Mouse (Mus musculus) liver, embryonic 15.5 days (tissue): ENCODE data around the gene Gm10803. TPM values are rescaled to one million over a fixed set of nuclear protein-coding genes. Genes with fewer than 3 reads are reported as not detected.

Experiments
- ATAC-seq: fragments of 200-750 bp; cut with Nextera tagmentation; 2 replicates; pipeline ENCODE4 v1.8.0; 2017; ENCODE audit warnings: moderate number of reproducible peaks, mild to moderate bottlenecking, moderate library complexity; ENCODE audit not compliant: insufficient read depth
- H3K27ac ChIP-seq: fragments of 300-500 bp; sonication (generic); replicated peaks from 2 replicates; pipeline ENCODE4 v1.5.1; 2015; ENCODE audit warnings: mild to moderate bottlenecking, inconsistent platforms
- H3K27me3 ChIP-seq: fragments of 300-500 bp; sonication (generic); 2 replicates; pipeline ENCODE4 v1.6.1; 2015; ENCODE audit warnings: mild to moderate bottlenecking, inconsistent platforms
- H3K36me3 ChIP-seq: fragments of 300-500 bp; sonication (generic); replicated peaks from 2 replicates; pipeline ENCODE4 v1.6.1; 2015; ENCODE audit warnings: moderate library complexity, mild to moderate bottlenecking, inconsistent platforms
- H3K4me1 ChIP-seq: fragments of 300-500 bp; sonication (generic); replicated peaks from 2 replicates; pipeline ENCODE4 v1.6.1; 2015; ENCODE audit warnings: inconsistent platforms
- H3K4me2 ChIP-seq: fragments of 300-500 bp; sonication (generic); 2 replicates; pipeline ENCODE4 v1.6.1; 2015; ENCODE audit warnings: moderate library complexity, mild to moderate bottlenecking, inconsistent platforms
- H3K4me3 ChIP-seq: fragments of 300-500 bp; sonication (generic); replicated peaks from 2 replicates; pipeline ENCODE4 v1.5.1; 2015; ENCODE audit warnings: mild to moderate bottlenecking, inconsistent platforms
- H3K9ac ChIP-seq: fragments of 300-500 bp; sonication (generic); 2 replicates; pipeline ENCODE4 v1.6.1; 2015; ENCODE audit warnings: moderate library complexity, mild to moderate bottlenecking, inconsistent platforms
- H3K9me3 ChIP-seq: fragments of 300-500 bp; sonication (generic); replicated peaks from 2 replicates; pipeline ENCODE4 v1.6.1; 2016; ENCODE audit warnings: inconsistent platforms
- WGBS: fragments of 180-500 bp; shearing (Covaris S2); methylation state at CpG from one replicate; pipeline ENCODE4 v1.1.7; 2015; ENCODE audit warnings: mixed read lengths; ENCODE audit not compliant: insufficient replicate concordance; 5-methylcytosine and 5-hydroxymethylcytosine counted together
- polyA plus RNA-seq: library from polyadenylated mRNA; unstranded; fragments of >200 nt; fragmentation: Nextera tagmentation; extraction: Ambion mirVana; gene quantifications from 2 replicates; pipeline ENCODE4 v1.2.1, GENCODE M21; 2015

Gm10803 gene
- polyA plus RNA-seq, 1 experiment from 2014 or later, result not detected

DNA sequence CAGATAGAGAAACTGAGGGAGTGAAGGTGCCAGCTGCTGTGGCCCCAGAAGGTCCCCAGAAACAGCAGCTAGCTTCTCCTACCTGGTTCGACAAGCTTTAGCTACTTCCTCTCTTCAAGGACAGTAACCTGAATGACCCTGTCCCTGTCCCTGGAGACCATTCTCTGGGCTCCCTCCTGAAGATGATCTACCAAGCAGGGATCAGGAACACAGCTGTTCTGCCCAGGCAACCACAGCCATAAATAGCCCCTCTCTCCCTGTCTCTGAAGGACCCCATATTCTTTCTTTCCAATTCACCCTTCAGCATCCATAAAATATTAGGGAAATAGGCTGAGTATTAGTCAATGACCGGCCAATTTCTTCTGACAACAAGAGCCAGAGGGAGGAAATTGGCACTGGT, 18.6 kb upstream of the Gm10803 start:
- no peak overlapping the region for H3K4me3 ChIP-seq
- H3K9ac ChIP-seq, result no peak overlapping the region
- no peaks in the 10 kb centered on the region for H3K36me3 ChIP-seq
- no peaks in the 10 kb centered on the region for H3K9me3 ChIP-seq
- 73% methylated on average over 2 of the region's 2 CpGs for WGBS
- H3K4me1 ChIP-seq, result no peaks in the 10 kb centered on the region
- ATAC-seq, result no peak
- H3K27ac ChIP-seq, result no peak overlapping the region
- no peaks in the 10 kb centered on the region for H3K27me3 ChIP-seq
- no peak overlapping the region for H3K4me2 ChIP-seq

DNA sequence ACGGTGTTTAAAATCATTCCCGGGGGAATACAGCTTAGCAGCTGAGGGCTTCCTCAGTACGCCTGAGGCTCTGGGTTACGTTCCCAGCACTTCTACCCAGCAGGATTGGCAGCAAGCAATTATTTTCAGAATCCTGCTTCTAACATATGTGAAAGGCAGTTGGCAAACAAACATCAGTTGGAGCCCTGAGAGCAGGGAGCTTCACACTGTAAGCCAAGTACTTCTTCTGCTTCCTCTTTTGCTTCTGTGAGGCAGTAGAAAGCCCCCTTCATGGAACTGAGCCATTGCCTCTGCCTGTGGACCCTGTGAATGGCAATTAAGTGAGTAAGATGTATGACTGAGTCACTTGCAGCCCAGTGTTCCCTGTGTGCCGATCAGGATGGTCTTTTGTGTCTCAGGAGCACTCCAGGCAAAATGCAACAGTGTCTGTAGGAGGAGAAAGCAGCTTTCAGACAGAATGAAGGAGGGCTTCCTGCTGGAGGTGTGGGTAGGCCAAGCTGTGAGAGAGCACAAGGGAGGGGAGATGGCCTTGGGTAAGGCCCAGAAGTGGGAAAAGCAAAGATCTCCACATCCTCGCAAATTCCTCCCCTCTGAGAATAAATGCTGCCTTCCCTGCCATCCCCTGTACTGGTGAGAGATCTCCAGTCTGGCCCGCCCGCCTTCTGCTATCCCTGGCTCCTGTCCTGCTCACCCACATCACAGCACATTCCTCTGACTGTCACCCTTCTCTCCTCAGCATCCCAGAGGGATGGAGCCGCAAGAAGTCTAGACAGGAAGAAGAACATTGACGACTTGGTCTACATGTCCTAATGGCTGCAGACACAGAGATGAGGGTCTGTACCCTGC, 7.5 kb upstream of the Gm10803 start:
- no peaks in the 10 kb centered on the region for H3K4me1 ChIP-seq
- H3K9me3 ChIP-seq, result no peaks in the 10 kb centered on the region
- H3K36me3 ChIP-seq, result no peaks in the 10 kb centered on the region
- 59% methylated on average over 10 of the region's 10 CpGs for WGBS
- no peak overlapping the region for H3K27ac ChIP-seq
- no peak overlapping the region for H3K4me3 ChIP-seq
- H3K27me3 ChIP-seq, result no peaks in the 10 kb centered on the region
- H3K4me2 ChIP-seq, result no peak overlapping the region
- no peak for ATAC-seq
- H3K9ac ChIP-seq, result no peak overlapping the region

- no peaks in the 10 kb centered on the region for H3K9me3 ChIP-seq
- no peak overlapping the region for H3K4me3 ChIP-seq
- 48% methylated on average over 5 of the region's 5 CpGs for WGBS
- no peak overlapping the region for H3K27ac ChIP-seq
- ATAC-seq, result no peak
- H3K36me3 ChIP-seq, result no peaks in the 10 kb centered on the region
- H3K27me3 ChIP-seq, result no peaks in the 10 kb centered on the region
- no peaks in the 10 kb centered on the region for H3K4me1 ChIP-seq
- H3K9ac ChIP-seq, result no peak overlapping the region
- H3K4me2 ChIP-seq, result no peak overlapping the region
Measured at GRCm38 (mm10) chr2:93553905-93554304, 6.5 kb upstream of the Gm10803 start.

- Histone ChIP-seq H3K4me3 (no peak overlapping the region), H3K9ac (no peak overlapping the region), H3K27me3 (no peaks in the 10 kb centered on the region), H3K4me1 (no peaks in the 10 kb centered on the region), H3K36me3 (no peaks in the 10 kb centered on the region), H3K9me3 (no peaks in the 10 kb centered on the region), H3K27ac (no peak overlapping the region), H3K4me2 (no peak overlapping the region)
- ATAC-seq, result no peak
- WGBS, result 50% methylated on average over 6 of the region's 6 CpGs
Measured at GRCm38 (mm10) chr2:93565647-93566046, 5.3 kb downstream of the Gm10803 start.

DNA sequence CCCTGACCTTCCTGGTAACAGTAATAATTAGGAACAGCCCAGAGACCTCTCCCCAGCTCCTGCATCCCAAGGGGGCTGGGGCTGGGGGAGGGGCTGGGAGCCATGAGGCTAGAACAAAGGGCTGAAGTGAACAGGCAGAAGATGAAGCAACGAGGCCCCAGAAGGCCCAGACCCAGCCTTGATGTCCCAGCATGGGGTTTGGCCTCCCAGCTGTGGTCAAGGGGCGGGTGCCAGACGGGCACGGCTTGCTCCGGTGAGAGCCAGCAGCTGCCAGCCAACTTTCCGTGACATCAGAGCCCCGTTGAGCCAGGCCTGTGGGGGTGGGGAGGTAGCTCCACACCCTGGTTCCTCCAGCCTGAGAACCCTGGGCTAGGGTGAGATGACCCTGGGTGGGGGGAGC, 7.3 kb downstream of the Gm10803 start:
- H3K4me1 ChIP-seq, result no peaks in the 10 kb centered on the region
- no peak overlapping the region for H3K27ac ChIP-seq
- no peaks in the 10 kb centered on the region for H3K27me3 ChIP-seq
- H3K9me3 ChIP-seq, result no peaks in the 10 kb centered on the region
- no peak overlapping the region for H3K9ac ChIP-seq
- 51% methylated on average over 7 of the region's 7 CpGs for WGBS
- H3K4me3 ChIP-seq, result no peak overlapping the region
- no peak overlapping the region for H3K4me2 ChIP-seq
- no peaks in the 10 kb centered on the region for H3K36me3 ChIP-seq
- no peak for ATAC-seq

DNA sequence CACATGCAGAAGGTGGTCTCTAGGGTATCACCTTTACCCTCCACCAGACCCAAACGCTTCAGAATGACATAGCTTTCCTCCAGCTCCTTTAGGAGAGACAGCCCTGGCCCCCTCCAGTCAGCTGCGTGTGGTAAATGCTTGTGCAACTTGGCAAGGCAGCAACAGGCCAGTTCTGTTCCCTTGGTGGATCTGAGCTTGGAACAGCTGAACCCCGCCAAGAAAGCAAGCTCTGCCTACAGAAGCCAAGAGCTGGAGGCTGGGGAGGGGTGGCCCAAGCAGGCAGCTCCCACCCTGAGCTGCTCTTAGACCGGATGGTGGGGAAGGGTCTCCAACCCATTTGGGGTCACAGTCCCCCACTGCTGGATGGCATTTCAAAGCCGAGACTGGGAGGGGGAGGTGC, 12.2 kb downstream of the Gm10803 start:
- Histone ChIP-seq H3K4me3 (no peak overlapping the region), H3K27me3 (no peaks in the 10 kb centered on the region), H3K9me3 (no peaks in the 10 kb centered on the region), H3K9ac (no peak overlapping the region), H3K4me1 (no peaks in the 10 kb centered on the region), H3K4me2 (no peak overlapping the region), H3K36me3 (no peaks in the 10 kb centered on the region), H3K27ac (no peak overlapping the region)
- WGBS, result 39% methylated on average over 5 of the region's 5 CpGs
- ATAC-seq, result no peak

GRCm38 (mm10) chr2:93581271-93581670, 20.9 kb downstream of the Gm10803 start:
- WGBS, result 30% methylated on average over 3 of the region's 3 CpGs
- no peaks in the 10 kb centered on the region for H3K9me3 ChIP-seq
- no peaks in the 10 kb centered on the region for H3K36me3 ChIP-seq
- H3K4me1 ChIP-seq, result no peaks in the 10 kb centered on the region
- no peak for ATAC-seq
- H3K27me3 ChIP-seq, result no peaks in the 10 kb centered on the region
- no peak overlapping the region for H3K27ac ChIP-seq
- no peak overlapping the region for H3K9ac ChIP-seq
- no peak overlapping the region for H3K4me2 ChIP-seq
- H3K4me3 ChIP-seq, result no peak overlapping the region

GRCm38 (mm10) chr2:93585821-93586220, 25.5 kb downstream of the Gm10803 start:
- Histone ChIP-seq H3K9ac (no peak overlapping the region), H3K4me1 (no peaks in the 10 kb centered on the region), H3K4me3 (no peak overlapping the region), H3K9me3 (no peaks in the 10 kb centered on the region), H3K36me3 (no peaks in the 10 kb centered on the region), H3K4me2 (no peak overlapping the region), H3K27ac (no peak overlapping the region), H3K27me3 (no peaks in the 10 kb centered on the region)
- WGBS, result 35% methylated on average over 1 of the region's 1 CpGs
- ATAC-seq, result no peak

GRCm38 (mm10) chr2:93587446-93587845, 27.1 kb downstream of the Gm10803 start:
- H3K27me3 ChIP-seq, result no peaks in the 10 kb centered on the region
- H3K9me3 ChIP-seq, result no peaks in the 10 kb centered on the region
- 59% methylated on average over 6 of the region's 6 CpGs for WGBS
- no peak overlapping the region for H3K27ac ChIP-seq
- no peak for ATAC-seq
- no peaks in the 10 kb centered on the region for H3K4me1 ChIP-seq
- H3K4me3 ChIP-seq, result no peak overlapping the region
- no peaks in the 10 kb centered on the region for H3K36me3 ChIP-seq
- no peak overlapping the region for H3K4me2 ChIP-seq
- H3K9ac ChIP-seq, result no peak overlapping the region

GRCm38 (mm10) chr2:93589875-93590274, 29.5 kb downstream of the Gm10803 start:
- Histone ChIP-seq H3K27me3 (no peaks in the 10 kb centered on the region), H3K27ac (no peak overlapping the region), H3K9ac (no peak overlapping the region), H3K9me3 (no peaks in the 10 kb centered on the region), H3K4me1 (no peaks in the 10 kb centered on the region), H3K36me3 (no peaks in the 10 kb centered on the region), H3K4me3 (no peak overlapping the region), H3K4me2 (no peak overlapping the region)
- ATAC-seq, result no peak
- 14% methylated on average over 4 of the region's 4 CpGs for WGBS

DNA sequence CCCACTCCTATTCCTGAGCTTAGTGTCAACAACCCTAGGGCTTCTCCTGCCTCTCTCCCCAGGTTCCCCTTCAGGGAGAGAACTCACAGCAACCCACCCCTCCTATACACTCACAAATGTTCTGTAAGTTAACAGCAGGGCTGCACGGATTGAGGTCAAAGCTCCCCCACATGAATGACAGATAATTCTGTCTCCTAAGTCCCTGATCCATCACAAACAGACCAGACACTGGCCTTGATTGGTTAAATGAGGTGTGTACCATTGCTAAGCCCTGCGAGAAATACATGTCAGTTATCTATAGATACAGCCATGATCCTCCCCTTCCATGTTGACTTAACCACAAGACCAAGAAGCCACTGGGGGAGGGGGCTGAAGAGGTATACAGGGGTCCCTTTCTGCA, 31.3 kb downstream of the Gm10803 start:
- Histone ChIP-seq H3K9me3 (no peaks in the 10 kb centered on the region), H3K4me1 (no peaks in the 10 kb centered on the region), H3K9ac (no peak overlapping the region), H3K27me3 (no peaks in the 10 kb centered on the region), H3K36me3 (no peaks in the 10 kb centered on the region), H3K4me2 (no peak overlapping the region), H3K4me3 (no peak overlapping the region), H3K27ac (no peak overlapping the region)
- 29% methylated on average over 2 of the region's 2 CpGs for WGBS
- ATAC-seq, result no peak
